Mouse (Mus musculus) retina, postnatal 7 days (tissue): ENCODE data around the gene Ndufaf2.

Source experiments
- DNase-seq: peaks from one replicate; pipeline ENCODE4 v3.0.0-alpha.2; 2012; ENCODE audit warnings: low read depth, low spot score

The Ndufaf2 gene

DNA sequence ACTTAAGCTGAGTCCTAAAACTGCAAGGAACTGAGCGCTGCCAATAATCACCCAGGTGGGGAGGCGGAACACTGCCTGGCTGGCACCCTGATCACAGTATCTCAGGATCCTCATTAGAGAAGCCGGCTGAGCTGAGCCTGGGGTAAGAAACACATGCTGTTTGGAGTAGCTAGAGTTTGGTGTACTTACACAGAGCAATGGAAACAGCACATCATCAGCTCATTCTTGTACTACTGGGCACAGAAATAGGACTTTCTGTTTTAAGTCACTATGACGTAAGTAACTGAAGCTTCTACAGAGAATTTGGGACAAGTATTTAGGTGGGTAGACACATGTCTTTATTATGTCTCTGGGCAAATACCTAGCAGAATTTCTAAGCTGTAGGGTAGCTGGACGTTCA is 72.4 kb downstream of the Ndufaf2 start:
- DNase-seq = no peak

DNA sequence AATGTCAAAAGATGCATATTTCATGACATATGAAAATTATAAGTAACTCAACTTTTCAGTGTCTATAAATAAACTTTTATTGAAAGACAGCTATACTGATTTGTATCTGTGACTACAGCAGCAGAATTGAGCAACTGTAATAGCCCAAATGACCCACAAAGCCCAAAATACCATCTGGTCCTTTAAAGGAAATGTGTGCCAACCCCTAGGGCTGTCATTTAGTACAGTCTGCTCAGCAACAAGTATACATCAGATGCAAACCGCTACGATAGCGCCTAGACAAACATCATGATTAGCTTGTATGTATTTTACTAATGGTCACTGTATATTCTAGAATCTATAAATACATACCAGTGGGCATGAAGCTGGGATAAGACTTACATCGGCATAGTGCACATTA is 74.3 kb downstream of the Ndufaf2 start:
- no peak for DNase-seq

GRCm38 (mm10) chr13:108077901-108078300 is 80.5 kb downstream of the Ndufaf2 start:
- DNase-seq = no peak

DNA sequence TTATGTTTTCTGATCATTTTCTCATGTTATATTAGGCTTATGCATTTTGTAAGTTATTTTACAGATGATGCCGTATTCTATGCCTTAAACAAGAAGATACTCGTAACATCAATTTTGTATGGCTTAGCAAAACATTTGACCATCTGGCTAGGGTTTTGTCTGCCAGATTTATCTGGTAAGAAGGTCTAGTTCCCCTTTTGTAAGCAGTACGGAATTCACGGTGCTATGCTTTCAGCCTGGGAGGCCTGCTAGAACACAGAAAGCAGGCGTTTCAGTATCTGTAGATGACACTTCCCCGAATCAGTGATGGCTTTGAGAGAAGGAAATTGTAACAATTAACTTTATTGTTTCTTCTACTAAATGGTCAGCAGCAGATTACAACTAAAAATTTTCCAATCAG is 80.9 kb downstream of the Ndufaf2 start:
- no peak for DNase-seq

DNA sequence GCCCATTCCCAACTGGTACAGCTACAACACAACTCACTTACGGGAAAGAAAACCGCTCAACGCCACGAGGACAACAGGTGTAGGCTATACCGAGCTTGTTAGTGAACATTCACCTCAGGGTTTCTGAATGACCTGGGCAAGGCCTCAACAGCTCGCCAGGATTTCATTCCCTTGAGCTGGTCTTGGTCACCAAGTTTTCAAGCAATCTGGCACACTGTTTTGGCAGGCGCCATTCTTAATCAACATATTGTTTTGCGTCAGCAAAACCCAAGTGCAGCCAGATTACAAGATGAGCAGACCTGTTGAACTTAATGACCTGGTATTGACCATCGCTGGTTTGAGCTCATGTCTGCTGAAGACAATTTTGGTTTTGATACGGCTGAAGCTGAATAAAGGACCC is 88.3 kb downstream of the Ndufaf2 start:
- DNase-seq = no peak

- DNase-seq = no peak
Measured at GRCm38 (mm10) chr13:108069151-108069550, 89.3 kb downstream of the Ndufaf2 start.

- DNase-seq = no peak
Measured at GRCm38 (mm10) chr13:108066021-108066420, 92.4 kb downstream of the Ndufaf2 start.

DNA sequence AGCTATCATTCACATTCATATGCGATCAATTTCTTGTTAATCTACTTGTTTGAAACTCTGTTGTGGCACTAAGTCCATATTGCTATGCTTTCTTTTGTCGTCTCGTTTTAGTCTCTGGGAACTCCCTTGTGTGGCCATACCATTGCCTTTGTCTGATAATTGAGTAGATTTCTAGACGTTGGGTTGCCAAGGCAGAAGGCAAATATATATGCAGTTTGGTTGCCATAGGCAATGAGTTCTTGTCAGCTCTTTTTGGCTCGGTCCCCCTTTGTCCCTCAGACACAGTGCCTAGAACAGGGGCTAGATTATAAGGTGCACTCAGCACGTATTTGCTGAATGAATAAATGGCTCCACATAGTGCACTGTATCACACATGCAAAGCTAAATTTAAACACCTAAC is 94.1 kb downstream of the Ndufaf2 start:
- no peak for DNase-seq

- DNase-seq = no peak
Measured at GRCm38 (mm10) chr13:108063374-108064134, 94.9 kb downstream of the Ndufaf2 start.

DNA sequence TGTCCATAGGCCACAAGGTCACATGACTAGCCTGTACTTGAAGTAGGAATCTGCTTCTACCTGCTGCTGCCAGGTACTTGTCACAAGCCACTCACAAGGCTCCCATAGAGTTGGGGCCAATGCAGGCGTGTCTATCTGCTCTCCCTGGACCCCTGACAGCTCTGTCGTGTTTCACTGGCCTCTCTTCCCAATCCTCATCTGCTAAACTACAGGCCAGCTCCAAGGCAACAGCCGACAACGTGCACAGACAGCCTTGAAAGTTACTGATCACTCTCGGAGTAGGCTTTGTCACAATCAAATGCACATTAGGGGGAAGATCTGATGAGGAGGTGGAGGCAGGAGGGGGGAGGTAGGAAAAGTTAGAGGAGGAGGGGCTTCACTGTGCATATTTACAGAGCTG is 95.5 kb downstream of the Ndufaf2 start:
- no peak for DNase-seq

DNA sequence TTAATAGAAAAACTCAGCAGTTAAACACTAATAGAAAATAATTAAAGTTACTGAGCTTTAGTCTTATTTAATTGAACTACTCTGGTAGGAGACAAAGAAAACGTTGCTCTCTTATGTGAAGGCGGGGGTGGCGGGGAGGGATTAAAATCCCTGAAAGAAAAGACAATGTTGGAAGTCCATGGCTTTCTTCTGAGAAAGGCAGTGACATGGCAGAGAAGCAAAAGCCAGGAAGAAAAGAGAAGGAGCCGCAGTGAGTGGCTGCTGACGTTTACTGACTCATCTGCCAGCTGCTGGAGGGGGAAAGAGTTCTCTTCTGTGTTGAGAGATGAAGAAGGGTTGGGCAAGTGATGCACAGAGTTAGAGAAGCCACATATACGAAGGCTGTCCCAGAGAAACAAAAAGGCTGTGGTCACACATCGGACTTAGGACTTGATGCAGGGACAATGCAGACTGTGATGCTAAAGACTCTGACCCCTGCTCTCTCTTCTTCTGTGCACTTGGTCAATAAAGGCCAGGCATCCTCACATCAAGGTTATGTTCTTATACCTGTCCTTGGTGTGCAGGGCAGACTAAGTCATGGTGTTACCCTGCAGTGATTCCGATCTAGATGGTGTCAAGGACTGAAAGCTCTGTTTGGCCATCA is 97.4 kb downstream of the Ndufaf2 start:
- no peak for DNase-seq

GRCm38 (mm10) chr13:108060286-108060885 is 98.0 kb downstream of the Ndufaf2 start:
- no peak for DNase-seq

DNA sequence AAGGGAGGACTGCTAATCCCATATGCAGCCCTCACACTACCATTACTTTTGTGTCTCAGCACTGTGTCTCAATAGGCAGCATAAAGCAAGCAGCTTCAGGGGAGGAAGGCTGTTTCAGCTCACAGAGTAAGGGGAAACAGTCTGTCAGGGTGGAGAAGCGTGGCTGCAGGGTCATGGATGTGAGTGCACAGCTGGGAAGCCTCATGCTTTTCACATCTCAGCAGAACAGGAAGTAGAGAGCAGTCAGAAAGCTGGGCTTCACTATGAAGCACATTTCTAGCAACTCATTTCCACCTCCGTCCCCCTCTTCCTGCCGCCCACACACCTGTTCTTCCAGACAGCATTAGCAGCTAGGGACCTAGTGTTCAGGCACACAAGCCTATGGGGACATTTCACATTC is 101.5 kb downstream of the Ndufaf2 start:
- no peak for DNase-seq

- no peak for DNase-seq
Measured at GRCm38 (mm10) chr13:108047364-108047763, 111.1 kb downstream of the Ndufaf2 start.

- DNase-seq = no peak
Measured at GRCm38 (mm10) chr13:108046891-108047290, 111.5 kb downstream of the Ndufaf2 start.

DNA sequence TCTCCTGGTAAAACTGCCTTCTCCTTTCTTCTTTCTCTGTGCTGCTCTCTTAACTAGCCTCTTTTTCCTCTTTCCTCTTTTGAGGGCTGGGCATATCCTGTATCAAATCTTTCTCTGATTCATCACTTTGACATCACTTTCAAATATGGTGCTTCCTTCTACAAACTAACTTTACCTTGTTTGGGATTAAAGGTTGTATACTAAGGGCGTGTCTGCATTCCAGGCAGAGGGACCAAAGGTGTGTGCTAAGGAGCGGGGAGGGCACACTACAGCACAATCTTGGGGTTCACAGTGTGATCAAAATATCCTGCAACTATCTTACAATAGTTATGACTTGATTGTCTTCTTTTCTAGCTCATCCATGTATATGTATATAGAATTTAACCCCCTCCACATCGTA is 112.4 kb downstream of the Ndufaf2 start:
- DNase-seq = no peak

DNA sequence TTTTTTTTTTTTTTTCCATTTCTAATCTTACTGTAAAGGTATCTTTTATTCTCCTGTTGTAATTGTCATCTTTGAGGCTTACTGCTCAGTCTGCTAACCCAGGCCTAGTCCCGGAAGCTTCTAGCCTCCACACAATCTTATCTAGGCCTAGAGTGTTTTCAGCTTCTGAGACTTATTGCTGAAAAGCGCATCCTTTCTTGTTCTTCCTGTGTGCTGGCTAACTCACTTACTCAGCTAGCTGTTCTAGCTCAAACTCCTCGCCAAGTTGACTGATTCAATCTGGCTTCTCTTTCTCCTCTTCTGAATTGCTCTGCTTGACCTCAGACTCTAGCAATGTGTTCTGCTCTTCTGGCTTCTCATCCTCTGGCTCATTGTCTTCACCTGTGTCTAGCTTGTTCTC is 112.8 kb downstream of the Ndufaf2 start:
- no peak for DNase-seq

DNA sequence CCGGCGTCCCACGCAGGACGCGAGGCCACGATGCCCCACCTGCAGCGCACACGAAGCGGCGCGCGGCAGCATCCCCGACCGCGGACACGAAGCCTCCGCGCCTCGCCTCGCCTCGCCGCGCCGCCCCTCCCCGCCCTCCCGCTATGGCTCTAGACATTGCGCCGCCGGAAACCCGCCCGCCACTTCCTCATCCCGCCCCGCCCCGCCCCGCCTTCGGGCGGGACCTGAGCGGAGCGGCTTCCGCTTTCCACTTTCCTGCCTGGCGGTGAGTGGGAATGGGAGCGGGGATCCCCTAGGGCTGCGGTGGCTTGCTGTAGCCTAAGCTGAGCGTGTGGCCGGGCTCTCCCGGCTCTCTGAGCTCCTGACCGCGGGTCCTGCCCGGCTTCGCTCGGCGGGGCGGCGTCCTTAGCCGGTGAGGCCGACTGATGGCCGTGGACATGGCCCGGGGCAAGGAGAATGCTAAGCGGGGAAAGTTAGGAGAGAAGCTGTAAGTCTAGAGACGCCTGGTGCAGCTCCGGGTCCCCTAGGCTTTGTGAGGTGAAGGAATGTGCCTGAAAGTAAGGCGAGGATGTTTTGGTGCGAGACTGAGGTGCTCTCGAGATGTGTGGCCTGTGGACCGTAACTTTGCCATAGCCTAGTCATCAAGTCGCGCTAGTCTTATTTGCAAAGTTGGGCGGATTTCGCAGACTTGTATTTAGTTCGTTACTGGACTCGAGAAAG is 114.0 kb downstream of the Ndufaf2 start, which contains the start of gene Smim15:
TSS of gene Smim15 (plus strand) at position 225 of the 720 bp plus-strand sequence.
- DNase-seq = peak; percentile 85

DNA sequence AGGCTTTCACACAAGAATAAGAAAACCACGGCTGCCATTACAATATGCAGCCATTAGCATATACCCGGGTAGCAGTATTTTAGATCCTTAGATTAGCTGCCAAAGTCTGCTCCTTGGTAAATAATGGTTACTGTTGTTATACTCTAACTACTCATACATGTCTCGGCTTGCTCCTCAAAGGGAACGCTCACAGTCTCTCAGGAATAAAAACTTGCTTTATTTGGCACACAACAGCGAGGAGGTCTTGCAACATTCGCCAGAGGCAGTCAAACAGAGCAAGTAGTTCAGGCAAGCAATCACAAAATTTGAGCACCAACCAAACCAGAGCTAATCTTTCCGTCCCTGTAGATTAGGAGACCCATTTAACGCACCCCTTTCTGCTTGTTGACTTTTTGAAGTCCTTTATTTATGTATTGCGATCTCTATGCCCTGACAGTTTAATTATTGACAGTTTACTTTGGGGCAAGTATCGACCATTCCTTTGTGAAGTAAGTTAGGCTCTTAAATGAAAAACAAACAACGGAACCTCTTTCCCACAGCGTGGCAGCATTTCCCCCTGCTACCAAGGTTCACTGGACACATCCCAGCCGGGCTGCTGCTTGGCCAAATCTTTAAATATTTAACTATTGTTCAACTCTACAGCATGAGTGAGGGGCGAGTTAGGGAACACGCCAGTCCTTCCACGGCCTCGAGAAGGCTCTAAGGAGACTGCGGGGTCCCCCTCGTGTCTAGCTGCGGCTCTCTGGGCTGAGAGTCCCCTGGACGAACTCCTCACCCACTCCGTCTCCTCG is 114.8 kb downstream of the Ndufaf2 start:
- no peak for DNase-seq

GRCm38 (mm10) chr13:108041358-108041757 is 117.1 kb downstream of the Ndufaf2 start:
- DNase-seq = no peak

GRCm38 (mm10) chr13:108040451-108040850 is 118.0 kb downstream of the Ndufaf2 start:
- DNase-seq = no peak
